Mouse (Mus musculus) heart, postnatal 14 days (tissue): ENCODE measurements around the gene Gm8764. TPM values are rescaled to one million over a fixed set of nuclear protein-coding genes. Genes with fewer than 3 reads are reported as not detected.
"Not testable (repeated sequence)": the region's sequence is repeated elsewhere in the genome, so short reads cannot be mapped to it uniquely, and the experiment has no call there.

Source experiments
- DNase-seq, 2 experiments: peaks; one replicate each; pipeline ENCODE4 v3.0.0; 2021 to 2022
- intact Hi-C: fragments of 180-260 bp; cut with DNase I; formaldehyde crosslinking; loops from one replicate; pipeline ENCODE4 v1.15.1; 2025
- long read RNA-seq, 2 experiments: library from polyadenylated mRNA; stranded (forward); transcript quantifications; one replicate each; pipeline ENCODE4 v2.0.0; 2021
- total RNA-seq, 2 experiments: library from RNA; stranded (reverse); gene quantifications; 2 replicates each; pipeline ENCODE4 v1.2.3; 2021

The Gm8764 gene
- total RNA-seq, result not detected
- long read RNA-seq, experiment 1, result 0 reads
- long read RNA-seq, experiment 2, result 0 reads

- DNase-seq, intact Hi-C loops: not testable (repeated sequence)
Measured at GRCm38 (mm10) chr10:104159706-104160105, at the start of gene Gm8764. TSS of gene Gm8764 (plus strand) at chr10:104160006.

GRCm38 (mm10) chr10:104110044-104110443 lies 49.8 kb upstream of the Gm8764 start:
- no peak for DNase-seq
- intact Hi-C loops, result no loop called here

- DNase-seq, result no peak
- intact Hi-C loops, result no loop called here
Measured at GRCm38 (mm10) chr10:104118312-104118711, 41.5 kb upstream of the Gm8764 start.

- DNase-seq, intact Hi-C loops: not testable (repeated sequence)
Measured at GRCm38 (mm10) chr10:104142687-104143086, 17.1 kb upstream of the Gm8764 start, which contains the start of gene Gm21293. TSS of gene Gm21293 (plus strand) at chr10:104142987.

GRCm38 (mm10) chr10:104151197-104151596 lies 8.6 kb upstream of the Gm8764 start, which contains the start of gene Gm6763:
TSS of gene Gm6763 (plus strand) at chr10:104151497.
- DNase-seq, intact Hi-C loops: not testable (repeated sequence)

- intact Hi-C loops, DNase-seq: not testable (repeated sequence)
Measured at GRCm38 (mm10) chr10:104168215-104168614, 8.4 kb downstream of the Gm8764 start, which contains the start of gene Gm21304. TSS of gene Gm21304 (plus strand) at chr10:104168515.

- intact Hi-C loops, DNase-seq: not testable (repeated sequence)
Measured at GRCm38 (mm10) chr10:104176724-104177123, 16.9 kb downstream of the Gm8764 start, which contains the start of gene Gm21312. TSS of gene Gm21312 (plus strand) at chr10:104177024.

- intact Hi-C loops, result not testable (repeated sequence)
Measured at GRCm38 (mm10) chr10:104185233-104185632, 25.4 kb downstream of the Gm8764 start, which contains the start of gene Gm20765. TSS of gene Gm20765 (plus strand) at chr10:104185533.

GRCm38 (mm10) chr10:104193742-104194141 lies 33.9 kb downstream of the Gm8764 start, which contains the start of gene Gm4340:
TSS of gene Gm4340 (plus strand) at chr10:104194042.
- DNase-seq, intact Hi-C loops: not testable (repeated sequence)

More at GRCm38 (mm10) chr10:104185233-104185632, 25.4 kb downstream of the Gm8764 start, which contains the start of gene Gm20765:
- not testable (repeated sequence) for DNase-seq

GRCm38 (mm10) chr10:104209655-104210054 lies 49.8 kb downstream of the Gm8764 start:
- intact Hi-C loops, result no loop called here
- DNase-seq, result no peak

- intact Hi-C loops, result no loop called here
- no peak for DNase-seq
Measured at GRCm38 (mm10) chr10:104210268-104210990, 50.6 kb downstream of the Gm8764 start.

Other genes starting within 250 kb of the Gm8764 start
- gene Gm21293, start 17.0 kb upstream of the Gm8764 start, total RNA-seq, result not detected
- gene Gm6763, start 8.5 kb upstream of the Gm8764 start, total RNA-seq, result not detected
- gene Gm21304, start 8.5 kb downstream of the Gm8764 start, total RNA-seq, result not detected
- gene Gm21312, start 17.0 kb downstream of the Gm8764 start, total RNA-seq, result not detected
- not detected for gene Gm20765, start 25.5 kb downstream of the Gm8764 start, total RNA-seq
- gene Gm4340, start 34.0 kb downstream of the Gm8764 start, total RNA-seq, result not detected